Mouse (Mus musculus) heart, postnatal 0 days (tissue): ENCODE results near the gene Cfap77.

Experiments
- CTCF ChIP-seq: IDR thresholded peaks from 2 replicates; pipeline ENCODE4 v1.5.1; 2016; ENCODE audit warnings: antibody characterized with exemption, control low read depth, low read depth
- EP300 ChIP-seq: IDR thresholded peaks from 2 replicates; pipeline ENCODE4 v1.6.1; 2016; ENCODE audit warnings: antibody characterized with exemption, low read depth

- TF ChIP-seq CTCF (no peak), EP300 (no peak)
Observed at GRCm38 (mm10) chr2:29031951-29032350, 22.9 kb downstream of the Cfap77 start.
